Mouse (Mus musculus) CD4-positive helper T cell, adult 2 months (primary cell): ENCODE data around the gene Vmn1r184.
"Not testable (repeated sequence)": the region's sequence is repeated elsewhere in the genome, so short reads cannot be mapped to it uniquely, and the experiment has no call there.

ENCODE experiments used
- DNase-seq: peaks from one replicate; pipeline ENCODE4 v3.0.0-alpha.2; 2012; ENCODE audit warnings: low read depth, missing footprints, low spot score

Vmn1r184 gene

GRCm38 (mm10) chr7:26260034-26260433, at the start of gene Vmn1r184:
Vmn1r184 (plus strand) TSS chr7:26260334.
- not testable (repeated sequence) for DNase-seq

GRCm38 (mm10) chr7:26303429-26304166, 43.5 kb downstream of the Vmn1r184 start:
- not testable (repeated sequence) for DNase-seq

GRCm38 (mm10) chr7:26306926-26307325, 46.8 kb downstream of the Vmn1r184 start, which contains the start of gene Cyp2a4:
Cyp2a4 (plus strand) TSS chr7:26307169.
- not testable (repeated sequence) for DNase-seq

GRCm38 (mm10) chr7:26311786-26312185, 51.7 kb downstream of the Vmn1r184 start:
- not testable (repeated sequence) for DNase-seq

- not testable (repeated sequence) for DNase-seq
These were observed 55.1 kb downstream of the Vmn1r184 start for GRCm38 (mm10) chr7:26315194-26315593.

- DNase-seq, result not testable (repeated sequence)
These were observed 55.7 kb downstream of the Vmn1r184 start for GRCm38 (mm10) chr7:26315809-26316208.
